Mouse (Mus musculus) heart, embryonic 16.5 days (tissue): Measurements from ENCODE around the gene Pgrmc1. TPM values are rescaled to one million over a fixed set of nuclear protein-coding genes. Genes with fewer than 3 reads are reported as not detected.
A peak's percentile ranks its signal among the peaks of the same experiment; 100 is the strongest.
"Not testable (repeated sequence)": the region's sequence is repeated elsewhere in the genome, so short reads cannot be mapped to it uniquely, and the experiment has no call there.

ENCODE experiments used
- ATAC-seq: fragments of 200-750 bp; cut with Nextera tagmentation; replicated peaks from 2 replicates; pipeline ENCODE4 v1.8.0; 2017; ENCODE audit warnings: moderate number of reproducible peaks; ENCODE audit not compliant: insufficient read depth, low FRiP score; ENCODE audit errors: extremely low read depth
- H3K27ac ChIP-seq: fragments of 300-500 bp; sonication (generic); 2 replicates; pipeline ENCODE4 v1.5.1; 2014; ENCODE audit warnings: mild to moderate bottlenecking, low read length, control low read depth, moderate library complexity
- H3K27me3 ChIP-seq: fragments of 300-500 bp; sonication (generic); 2 replicates; pipeline ENCODE4 v1.6.1; 2014; ENCODE audit warnings: low read length, mixed read lengths; ENCODE audit not compliant: control insufficient read depth, insufficient read depth
- H3K36me3 ChIP-seq: fragments of 300-500 bp; sonication (generic); 2 replicates; pipeline ENCODE4 v1.6.1; 2014; ENCODE audit not compliant: control insufficient read depth, insufficient read depth
- H3K4me1 ChIP-seq: fragments of 300-500 bp; sonication (generic); 2 replicates; pipeline ENCODE4 v1.6.1; 2014; ENCODE audit warnings: low read length, mixed read lengths; ENCODE audit not compliant: control insufficient read depth, insufficient read depth
- H3K4me2 ChIP-seq: fragments of 300-500 bp; sonication (generic); 2 replicates; pipeline ENCODE4 v1.6.1; 2014; ENCODE audit warnings: low read depth, mild to moderate bottlenecking, control low read depth, low read length
- H3K4me3 ChIP-seq: fragments of 300-500 bp; sonication (generic); 2 replicates; pipeline ENCODE4 v1.5.1; 2014; ENCODE audit warnings: mild to moderate bottlenecking, control low read depth, low read length
- H3K9ac ChIP-seq: fragments of 300-500 bp; sonication (generic); 2 replicates; pipeline ENCODE4 v1.6.1; 2014; ENCODE audit warnings: low read length, control low read depth
- H3K9me3 ChIP-seq: fragments of 300-500 bp; sonication (generic); replicated peaks from 2 replicates; pipeline ENCODE4 v1.6.1; 2016; ENCODE audit warnings: low read length; ENCODE audit not compliant: control insufficient read depth
- WGBS: fragments of 180-500 bp; shearing (Covaris S2); extraction: QIAGEN DNeasy Blood & Tissue Kit; methylation state at CpG from one replicate; pipeline ENCODE4 v1.1.7; 2014; 5-methylcytosine and 5-hydroxymethylcytosine counted together
- polyA plus RNA-seq: library from polyadenylated mRNA; unstranded; fragments of >200 nt; fragmentation: Nextera tagmentation; extraction: Ambion mirVana; gene quantifications from 2 replicates; pipeline ENCODE4 v1.2.1, GENCODE M21; 2015

Pgrmc1 gene
- 119 and 130 TPM in 2 replicates for polyA plus RNA-seq

DNA sequence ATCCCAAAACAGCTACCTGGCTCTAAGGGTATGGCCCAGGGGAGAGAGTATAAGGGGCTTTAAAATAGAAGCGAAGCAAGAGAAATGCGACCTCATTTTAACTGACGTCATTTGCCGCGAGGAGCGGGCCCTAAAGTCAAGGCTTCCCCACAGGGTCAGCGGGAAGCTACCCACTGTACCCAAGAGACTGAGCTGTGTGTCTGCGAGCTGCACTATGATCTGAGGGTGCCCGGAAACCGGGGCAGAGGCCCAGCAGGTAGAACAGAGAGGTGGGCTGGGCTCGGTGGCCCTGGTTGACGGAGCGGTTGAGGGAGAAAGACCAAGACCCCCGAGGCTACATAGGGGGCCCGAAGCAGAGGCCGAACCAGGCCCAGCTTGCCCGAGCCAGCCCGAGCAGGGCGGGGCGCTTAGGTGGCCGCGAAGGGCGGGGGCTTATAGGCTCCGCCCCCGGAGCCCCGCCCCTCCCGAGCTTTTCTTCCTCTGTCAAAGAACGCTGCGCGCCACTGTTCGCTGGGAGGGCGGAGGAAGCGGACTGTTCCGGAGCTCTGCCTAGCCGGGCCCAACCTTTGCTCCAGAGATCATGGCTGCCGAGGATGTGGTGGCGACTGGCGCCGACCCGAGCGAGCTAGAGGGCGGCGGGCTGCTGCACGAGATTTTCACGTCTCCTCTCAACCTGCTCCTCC is at the start of gene Pgrmc1:
Pgrmc1 (plus strand) TSS at position 500 of the 683 bp plus-strand sequence.
- Histone ChIP-seq H3K9ac (peak within 1 kb of the TSS; percentile 91), H3K4me2 (peak within 1 kb of the TSS; percentile 68), H3K27ac (peak within 1 kb of the TSS; percentile 85), H3K27me3 (no peaks in the 10 kb centered on the region), H3K4me3 (peak within 1 kb of the TSS; percentile 80), H3K4me1 (peaks cover 5% of the 10 kb centered on the region), H3K36me3 (peaks cover 6% of the 10 kb centered on the region; the same call in 1 of the 2 replicates), H3K9me3 (no peaks in the 10 kb centered on the region; the same call in 1 of the 2 replicates)
- WGBS, result 22% methylated on average over 43 of the region's 45 CpGs
- peak; percentile 93 for ATAC-seq

DNA sequence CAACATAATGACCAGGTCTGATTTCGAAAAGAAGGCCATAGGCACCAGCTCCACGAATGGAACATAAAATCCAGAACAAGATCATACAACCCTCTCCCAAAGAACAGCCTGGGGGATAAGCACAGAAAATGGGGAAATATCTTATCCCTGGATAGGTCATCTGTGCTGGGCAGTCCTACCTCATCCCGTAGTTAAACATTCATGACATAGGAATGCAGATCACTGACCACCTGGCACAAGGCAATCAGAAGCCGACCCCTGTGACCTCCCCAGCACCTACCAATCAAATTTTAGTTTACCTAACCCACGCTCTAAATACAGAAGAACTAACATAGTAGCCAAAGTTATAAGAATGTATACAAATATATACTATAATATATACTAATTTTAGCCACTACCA is 49.2 kb upstream of the Pgrmc1 start:
- Histone ChIP-seq H3K27me3 (no peaks in the 10 kb centered on the region), H3K4me1 (0 out of 2 replicates have a peak, but pooled peaks cover 3% of the 10 kb centered on the region), H3K9me3 (no peaks in the 10 kb centered on the region), H3K36me3 (no peaks in the 10 kb centered on the region), H3K4me2 (no peak overlapping the region), H3K4me3 (no peak overlapping the region), H3K27ac (no peak overlapping the region), H3K9ac (no peak overlapping the region)
- 65% methylated on average over 5 of the region's 5 CpGs for WGBS
- no peak for ATAC-seq

DNA sequence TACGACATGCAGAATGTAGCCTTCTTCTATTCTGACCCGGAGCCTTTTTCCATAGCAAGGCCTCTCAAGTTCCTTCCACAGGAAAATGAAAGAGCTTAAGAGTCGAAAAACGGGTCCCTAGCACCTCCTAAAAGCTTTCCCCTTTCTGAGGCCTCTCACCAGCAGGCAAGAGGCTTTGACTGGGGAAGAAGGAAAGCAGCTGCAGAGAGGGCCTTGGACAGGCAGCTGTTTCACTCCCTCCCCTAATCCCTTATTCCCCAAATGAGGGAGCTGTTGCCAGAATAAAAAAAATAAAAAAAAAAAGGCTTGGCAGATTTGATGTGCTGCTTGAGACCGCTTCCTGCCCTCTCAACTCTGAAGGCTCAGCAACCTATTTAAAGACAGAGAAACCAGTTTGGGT is 47.1 kb upstream of the Pgrmc1 start:
- Histone ChIP-seq H3K4me1 (0 out of 2 replicates have a peak, but pooled peaks cover 3% of the 10 kb centered on the region), H3K4me2 (peak overlapping the region; percentile 25; the same call in 1 of the 2 replicates), H3K27me3 (no peaks in the 10 kb centered on the region), H3K4me3 (no peak overlapping the region), H3K27ac (peak overlapping the region; percentile 84), H3K9ac (no peak overlapping the region), H3K9me3 (no peaks in the 10 kb centered on the region), H3K36me3 (no peaks in the 10 kb centered on the region)
- 20% methylated on average over 5 of the region's 5 CpGs for WGBS
- ATAC-seq, result peak; percentile 66

DNA sequence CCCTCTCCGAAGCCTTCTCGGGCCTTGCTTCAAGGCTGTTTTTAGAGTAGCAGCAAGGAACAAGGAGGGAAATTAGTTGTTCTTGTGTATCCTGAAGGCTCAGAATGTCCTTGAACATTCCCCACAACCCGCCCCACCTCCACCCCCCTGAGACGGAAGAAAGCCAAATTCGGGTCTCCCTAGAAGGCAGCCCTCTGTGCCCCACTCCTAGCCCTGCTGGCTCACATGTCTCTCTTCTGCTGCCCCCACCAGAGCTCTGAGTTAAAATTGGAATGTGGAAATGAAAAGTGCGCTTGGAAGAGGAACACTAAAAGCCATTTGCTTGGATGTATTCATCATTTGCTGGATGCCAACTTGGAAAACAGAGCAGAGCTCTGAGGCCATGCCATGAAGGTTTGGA is 46.7 kb upstream of the Pgrmc1 start:
- 26% methylated on average over 6 of the region's 6 CpGs for WGBS
- 0 out of 2 replicates have a peak, but pooled peaks have one; percentile 26 for ATAC-seq
- no peaks in the 10 kb centered on the region for H3K9me3 ChIP-seq

DNA sequence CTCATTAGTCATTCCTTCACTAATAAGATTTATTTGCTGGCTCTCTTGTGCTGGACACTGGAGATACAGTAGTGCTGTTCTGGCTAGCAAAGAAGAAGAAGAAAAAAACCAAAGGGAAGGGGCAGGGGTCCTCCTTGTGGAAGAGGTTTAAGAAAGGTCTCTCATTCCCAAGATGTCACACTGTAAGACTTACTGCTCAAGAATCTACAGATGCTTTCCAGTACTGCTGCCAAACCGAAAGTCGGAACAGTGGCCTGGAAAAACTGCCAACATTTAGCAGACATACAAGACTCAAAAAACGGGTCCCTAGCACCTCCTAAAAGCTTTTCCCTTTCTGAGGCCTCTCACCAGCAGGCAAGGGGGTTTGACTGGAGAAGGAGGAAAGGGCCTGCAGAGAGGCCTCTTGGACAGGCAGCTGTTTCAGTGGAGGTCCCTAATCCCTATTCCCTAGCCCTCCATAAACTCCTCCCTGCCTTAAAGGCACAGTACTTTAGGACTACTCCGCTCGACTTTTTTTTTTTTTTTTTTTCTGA is 45.9 kb upstream of the Pgrmc1 start:
- no peak overlapping the region for H3K4me3 ChIP-seq
- no peaks in the 10 kb centered on the region for H3K9me3 ChIP-seq
- WGBS, result 34% methylated on average over 5 of the region's 5 CpGs
- H3K4me1 ChIP-seq, result 0 out of 2 replicates have a peak, but pooled peaks cover 3% of the 10 kb centered on the region
- no peaks in the 10 kb centered on the region for H3K27me3 ChIP-seq
- H3K9ac ChIP-seq, result no peak overlapping the region
- peak; percentile 73 for ATAC-seq
- H3K4me2 ChIP-seq, result peak overlapping the region; percentile 25; the same call in 1 of the 2 replicates
- peak overlapping the region; percentile 84 for H3K27ac ChIP-seq
- H3K36me3 ChIP-seq, result no peaks in the 10 kb centered on the region

More for the DNA sequence above, 46.7 kb upstream of the Pgrmc1 start:
- Histone ChIP-seq H3K4me2 (peak overlapping the region; percentile 25; the same call in 1 of the 2 replicates), H3K9ac (no peak overlapping the region; the same call in 1 of the 2 replicates), H3K27ac (peak overlapping the region; percentile 84), H3K36me3 (no peaks in the 10 kb centered on the region), H3K27me3 (no peaks in the 10 kb centered on the region), H3K4me3 (no peak overlapping the region), H3K4me1 (0 out of 2 replicates have a peak, but pooled peaks cover 3% of the 10 kb centered on the region)

DNA sequence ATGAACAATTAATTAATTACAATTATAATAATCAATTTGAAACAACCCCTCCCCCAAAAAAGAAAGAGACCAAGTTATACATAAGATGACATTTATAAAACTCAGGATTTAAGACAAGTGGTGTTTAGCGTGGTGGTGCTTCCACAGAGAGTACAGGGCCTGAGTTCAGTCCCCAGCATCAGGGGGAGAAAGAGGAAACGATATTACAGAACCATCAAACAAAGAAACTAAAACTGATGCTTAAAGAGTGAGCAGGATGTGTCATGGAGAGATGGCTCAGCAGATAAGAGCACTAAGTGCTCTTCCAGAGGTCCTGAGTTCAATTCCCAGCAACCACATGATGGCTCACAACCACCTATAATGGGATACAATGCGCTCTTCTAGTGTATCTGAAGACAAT is 45.3 kb upstream of the Pgrmc1 start:
- H3K4me2 ChIP-seq, result no peak overlapping the region
- H3K9ac ChIP-seq, result no peak overlapping the region
- H3K4me3 ChIP-seq, result no peak overlapping the region
- H3K27me3 ChIP-seq, result no peaks in the 10 kb centered on the region
- no peak overlapping the region for H3K27ac ChIP-seq
- ATAC-seq, result no peak
- no peaks in the 10 kb centered on the region for H3K9me3 ChIP-seq
- WGBS, result 63% methylated on average over 3 of the region's 3 CpGs
- H3K36me3 ChIP-seq, result no peaks in the 10 kb centered on the region
- 0 out of 2 replicates have a peak, but pooled peaks cover 3% of the 10 kb centered on the region for H3K4me1 ChIP-seq

DNA sequence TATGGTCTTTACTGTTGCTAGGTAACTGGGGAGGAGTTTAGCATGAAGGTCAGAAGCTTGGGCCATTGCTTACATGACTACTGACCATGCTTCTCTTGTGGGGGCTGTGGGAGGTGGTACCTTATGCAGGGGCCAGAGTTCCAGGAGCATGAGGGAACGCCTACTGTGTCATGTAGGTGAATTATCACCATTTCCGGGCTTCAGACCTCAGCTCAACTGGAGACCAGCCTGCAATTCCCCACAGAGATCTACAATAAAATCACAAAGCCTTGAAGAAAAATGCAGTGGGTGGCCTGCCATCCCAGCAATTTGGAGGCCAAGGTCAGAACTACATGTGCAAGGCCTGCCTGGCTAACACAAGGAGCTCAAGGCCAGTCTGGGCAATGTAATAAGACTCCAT is 42.8 kb upstream of the Pgrmc1 start:
- H3K27me3 ChIP-seq, H3K27ac ChIP-seq, H3K36me3 ChIP-seq, ATAC-seq, H3K4me2 ChIP-seq, H3K9ac ChIP-seq, H3K4me3 ChIP-seq, H3K4me1 ChIP-seq, H3K9me3 ChIP-seq: not testable (repeated sequence)
- 49% methylated on average over 2 of the region's 2 CpGs for WGBS

DNA sequence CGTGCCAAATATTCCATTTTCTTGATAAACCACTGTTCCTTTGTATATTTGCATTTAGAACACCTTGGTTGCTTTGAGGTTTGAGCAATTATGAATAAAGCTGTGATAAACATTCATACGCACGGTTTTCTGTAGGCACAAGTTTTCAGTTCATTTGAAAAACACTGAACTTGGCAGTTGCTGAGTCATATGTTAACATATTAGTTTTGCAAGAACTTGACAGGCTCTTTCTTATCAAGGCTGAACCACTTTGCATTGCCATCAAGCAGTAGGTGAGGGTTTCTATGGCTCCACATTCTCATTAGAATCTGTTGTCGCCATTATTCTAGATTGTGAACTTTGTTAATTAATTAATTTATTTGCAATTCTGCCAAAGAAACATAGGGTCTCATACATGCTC is 37.8 kb upstream of the Pgrmc1 start:
- no peak for ATAC-seq
- whole genome bisulfite sequencing, result 72% methylated on average over 4 of the region's 4 CpGs
- Histone ChIP-seq H3K4me2 (no peak overlapping the region), H3K4me3 (no peak overlapping the region), H3K36me3 (no peaks in the 10 kb centered on the region), H3K9ac (no peak overlapping the region), H3K4me1 (no peaks in the 10 kb centered on the region), H3K27me3 (no peaks in the 10 kb centered on the region), H3K9me3 (no peaks in the 10 kb centered on the region), H3K27ac (no peak overlapping the region)

DNA sequence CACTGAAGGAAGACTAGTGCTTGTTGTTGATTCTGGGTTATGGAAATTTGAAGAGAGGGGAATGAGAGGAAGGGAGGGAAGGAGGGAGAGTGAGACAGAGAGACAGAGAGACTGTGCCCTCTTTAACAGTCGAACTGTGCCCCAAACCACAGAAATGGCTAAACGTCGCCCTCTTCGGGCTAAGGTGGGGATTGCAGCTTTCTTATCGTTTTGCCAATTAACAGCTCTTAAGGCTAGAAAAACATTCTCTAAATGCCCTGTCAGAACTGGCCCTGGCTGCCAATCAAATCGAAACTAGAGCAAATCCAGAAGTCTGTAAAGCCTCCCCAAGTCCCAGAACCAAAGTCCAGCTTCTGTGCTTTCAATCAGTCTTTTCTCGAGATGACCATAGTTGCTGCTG is 36.4 kb upstream of the Pgrmc1 start:
- no peak for ATAC-seq
- Histone ChIP-seq H3K4me2 (peak overlapping the region; percentile 56), H3K27ac (no peak overlapping the region), H3K36me3 (no peaks in the 10 kb centered on the region), H3K4me3 (peak overlapping the region; percentile 34), H3K9me3 (no peaks in the 10 kb centered on the region), H3K9ac (peak overlapping the region; percentile 59; the same call in 1 of the 2 replicates), H3K4me1 (no peaks in the 10 kb centered on the region), H3K27me3 (no peaks in the 10 kb centered on the region)
- 11% methylated on average over 7 of the region's 7 CpGs for WGBS
